Mouse (Mus musculus): Measurements from ENCODE around the gene Mettl16.
A peak's percentile ranks its signal among the peaks of the same experiment; 100 is the strongest.

The Mettl16 gene

GRCm38 (mm10) chr11:74770595-74771207 is at the start of gene Mettl16:
Mettl16 (plus strand) TSS chr11:74770830.
- DNase-seq: peak; percentile 85

- no peak for DNase-seq
Observed at GRCm38 (mm10) chr11:74721141-74721540, 49.5 kb upstream of the Mettl16 start.

GRCm38 (mm10) chr11:74721971-74722370 is 48.7 kb upstream of the Mettl16 start:
- DNase-seq: no peak

GRCm38 (mm10) chr11:74723357-74724234 is 47.0 kb upstream of the Mettl16 start:
- peak; percentile 89 for DNase-seq

DNA sequence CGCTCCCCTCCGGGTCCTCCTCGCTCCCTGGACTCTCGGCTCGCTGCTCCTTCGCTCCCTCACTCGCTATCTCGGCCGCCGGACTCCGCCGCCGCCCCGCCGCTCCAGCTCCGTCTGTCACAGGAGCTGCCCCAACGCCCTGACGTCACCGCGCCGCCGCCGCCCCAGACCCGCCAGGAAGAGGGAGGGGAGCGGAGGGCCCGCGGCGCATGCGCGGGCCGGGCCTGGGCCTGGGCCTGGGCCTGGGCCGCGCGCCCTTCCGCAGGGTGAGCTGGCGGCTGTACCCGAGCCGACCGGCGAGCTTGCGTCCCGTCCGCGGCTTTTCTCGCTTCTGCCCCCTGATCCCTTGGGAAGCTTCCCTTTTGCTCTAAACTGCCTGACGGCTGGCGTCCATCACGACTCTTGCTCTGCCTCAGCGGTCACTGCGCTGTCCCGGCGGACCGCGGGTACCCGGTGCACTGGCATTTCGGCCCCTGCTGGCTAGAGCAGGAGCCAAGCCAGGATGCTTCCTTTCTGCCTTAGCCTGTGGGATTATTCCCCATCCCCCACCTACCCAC is 46.3 kb upstream of the Mettl16 start, which contains the start of gene Pafah1b1:
Pafah1b1 (minus strand) TSS at position 436 of the 557 bp plus-strand sequence.
- peak; percentile 97 for DNase-seq

GRCm38 (mm10) chr11:74725181-74725580 is 45.4 kb upstream of the Mettl16 start:
- DNase-seq: peak; percentile 13

- no peak for DNase-seq
Observed at GRCm38 (mm10) chr11:74734917-74735316, 35.7 kb upstream of the Mettl16 start.

GRCm38 (mm10) chr11:74737861-74738260 is 32.8 kb upstream of the Mettl16 start:
- no peak for DNase-seq

DNA sequence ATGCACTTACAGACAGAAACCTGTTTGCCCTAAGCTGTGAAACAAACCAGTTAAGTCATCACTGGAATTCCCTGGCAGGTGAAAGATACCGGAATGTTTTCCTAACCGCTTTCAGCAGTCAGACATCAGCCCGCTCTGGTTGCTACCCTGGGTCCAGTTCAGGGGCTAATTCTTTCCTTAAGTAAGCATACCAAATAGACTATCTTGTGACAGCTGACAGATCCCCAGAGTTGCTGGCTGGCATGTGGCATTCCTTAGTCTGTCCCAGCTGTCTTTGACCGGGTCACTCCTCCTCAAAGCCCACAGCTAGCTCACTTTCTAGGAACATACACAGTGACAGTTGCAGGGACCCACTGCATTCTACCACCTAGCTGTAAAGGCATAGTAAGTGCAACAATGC is 22.6 kb upstream of the Mettl16 start:
- DNase-seq: no peak

- DNase-seq: no peak
Observed at GRCm38 (mm10) chr11:74749241-74749640, 21.4 kb upstream of the Mettl16 start.

- no peak for DNase-seq
Observed at GRCm38 (mm10) chr11:74750662-74751351, 19.8 kb upstream of the Mettl16 start.

DNA sequence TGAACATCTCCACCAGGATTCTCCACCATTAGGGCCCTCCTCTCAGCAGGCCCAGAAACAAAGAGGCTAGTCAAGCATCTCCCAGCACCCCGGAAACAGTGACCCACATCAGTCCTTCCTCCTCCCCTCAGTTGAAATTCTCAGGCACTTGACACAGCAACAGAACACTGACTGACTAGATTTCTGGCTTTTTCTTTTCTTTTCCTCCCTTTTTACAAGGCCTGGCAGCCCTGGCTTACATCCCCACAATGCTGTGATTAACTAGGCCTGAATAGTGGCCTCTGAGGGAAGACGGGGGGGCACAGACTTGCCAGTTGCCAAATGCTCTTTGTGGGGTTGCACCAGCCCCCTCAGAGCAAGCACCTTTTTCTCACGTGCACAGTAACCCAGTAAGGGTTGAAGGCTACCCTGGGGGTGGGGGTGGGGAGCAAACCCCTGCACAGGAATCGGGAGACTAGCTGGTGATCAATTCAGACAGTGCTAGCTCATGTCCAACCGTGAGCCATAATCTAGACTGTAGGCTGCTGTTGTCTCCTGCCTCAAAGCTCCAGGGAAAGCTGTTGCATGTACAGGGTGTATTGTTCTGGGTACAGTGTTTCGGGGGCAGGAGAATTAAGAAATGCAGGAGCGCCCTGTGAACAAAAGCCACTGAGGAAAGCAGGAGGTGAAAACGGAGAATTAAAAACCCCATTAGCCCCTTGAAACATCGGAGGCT is 19.1 kb upstream of the Mettl16 start:
- peak; percentile 4 for DNase-seq

DNA sequence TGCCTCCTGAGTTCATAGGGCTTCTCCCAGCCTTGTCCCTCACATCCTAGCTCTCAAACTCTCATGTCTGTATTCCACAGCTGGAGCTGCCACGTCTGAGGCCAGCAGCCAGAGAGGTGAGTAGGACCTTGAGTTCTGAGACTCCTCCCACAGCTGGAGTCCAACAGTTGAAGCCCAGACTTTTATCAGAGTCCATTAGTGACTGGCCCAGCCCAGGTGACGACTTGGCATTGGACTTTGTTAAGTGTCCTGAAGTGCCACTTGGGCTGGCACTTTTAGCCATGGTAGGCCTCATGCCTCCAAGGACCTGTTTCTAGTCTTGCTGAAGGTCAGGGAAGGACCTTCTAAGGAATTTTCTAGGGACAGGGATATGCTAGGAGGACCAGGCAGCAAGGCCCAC is 14.0 kb upstream of the Mettl16 start:
- no peak for DNase-seq

GRCm38 (mm10) chr11:74761011-74761705 is 9.5 kb upstream of the Mettl16 start:
- no peak for DNase-seq

GRCm38 (mm10) chr11:74763960-74764625 is 6.5 kb upstream of the Mettl16 start:
- no peak for DNase-seq

GRCm38 (mm10) chr11:74767469-74767868 is 3.2 kb upstream of the Mettl16 start:
- DNase-seq: no peak

DNA sequence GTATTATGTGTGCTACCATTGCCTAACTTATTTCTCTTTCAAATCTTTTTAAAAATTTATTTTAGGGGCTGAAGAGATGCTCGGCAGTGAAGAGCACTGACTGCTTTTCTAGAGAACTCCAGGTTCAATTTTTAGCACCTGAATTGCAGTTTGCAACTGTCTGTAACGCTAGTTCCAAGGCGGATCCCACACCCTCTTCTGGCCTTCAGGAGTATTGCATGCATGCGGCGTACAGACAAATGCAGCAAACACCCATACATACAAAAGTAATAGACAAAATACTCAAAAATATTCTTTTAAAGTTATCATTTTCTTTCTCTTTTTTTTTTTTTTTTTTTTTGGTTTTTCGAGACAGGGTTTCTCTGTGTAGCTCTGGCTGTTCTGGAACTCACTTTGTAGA is 2.6 kb upstream of the Mettl16 start:
- peak; percentile 31 for DNase-seq

DNA sequence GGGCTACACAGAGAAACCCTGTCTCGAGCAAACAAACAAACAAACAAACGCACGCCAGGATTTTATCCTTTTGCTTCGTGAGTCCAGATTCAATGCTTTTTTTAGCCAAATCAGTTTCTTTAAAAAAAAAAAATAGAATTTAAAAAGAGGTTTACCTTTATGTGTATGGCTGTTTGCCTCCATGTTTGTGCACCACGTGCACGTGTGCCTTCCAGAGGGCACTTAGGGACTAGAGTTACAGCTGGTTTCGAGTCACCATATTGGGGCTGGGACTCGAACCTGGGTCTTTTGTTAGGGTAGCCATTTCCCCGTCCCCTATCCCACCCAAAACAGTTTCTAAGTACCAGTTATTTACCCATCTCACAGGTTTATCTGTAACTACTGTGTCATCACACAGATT is 593 bp upstream of the Mettl16 start:
- DNase-seq: no peak

GRCm38 (mm10) chr11:74771234-74771633 is 604 bp downstream of the Mettl16 start:
- peak; percentile 5 for DNase-seq

DNA sequence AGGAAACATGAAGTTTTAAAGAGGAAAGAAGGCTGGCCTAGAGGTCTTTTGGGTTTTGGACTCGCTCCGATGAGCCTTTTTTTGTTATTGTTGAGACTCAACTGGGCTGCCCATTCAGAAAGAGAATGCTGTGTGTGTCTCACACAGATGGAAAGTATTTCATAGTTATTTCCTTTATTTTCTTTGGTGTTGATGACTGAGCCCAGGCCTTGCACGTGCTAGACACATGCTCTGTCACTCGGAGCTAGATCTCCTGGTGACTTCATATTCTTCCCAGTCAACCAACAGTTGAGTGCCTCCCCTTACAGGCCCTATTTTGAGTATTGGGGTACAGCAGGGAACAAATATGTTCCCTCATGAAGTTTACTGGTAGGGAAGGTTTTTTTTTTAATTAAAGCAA is 1.0 kb downstream of the Mettl16 start:
- no peak for DNase-seq

- DNase-seq: no peak
Observed at GRCm38 (mm10) chr11:74772386-74772785, 1.8 kb downstream of the Mettl16 start.
